Mouse (Mus musculus) kidney, embryonic 14.5 days (tissue): ENCODE data around the gene Gjd3. TPM values are rescaled to one million over a fixed set of nuclear protein-coding genes. Genes with fewer than 3 reads are reported as not detected.
"Not testable (repeated sequence)": the region's sequence is repeated elsewhere in the genome, so short reads cannot be mapped to it uniquely, and the experiment has no call there.

Experiments
- ATAC-seq: fragments of 200-750 bp; cut with Nextera tagmentation; 2 replicates; pipeline ENCODE4 v1.8.0; 2017; ENCODE audit warnings: moderate number of reproducible peaks, mild to moderate bottlenecking, moderate TSS enrichment, moderate library complexity; ENCODE audit not compliant: low FRiP score, low TSS enrichment
- H3K27ac ChIP-seq: fragments of 300-500 bp; sonication (generic); 2 replicates; pipeline ENCODE4 v1.5.1; 2014; ENCODE audit warnings: low read depth, mild to moderate bottlenecking, low read length, moderate library complexity, mixed read lengths
- H3K27me3 ChIP-seq: fragments of 300-500 bp; sonication (generic); 2 replicates; pipeline ENCODE4 v1.6.1; 2014; ENCODE audit warnings: mild to moderate bottlenecking, low read length; ENCODE audit not compliant: control insufficient read depth, insufficient read depth
- H3K36me3 ChIP-seq: fragments of 300-500 bp; sonication (generic); 2 replicates; pipeline ENCODE4 v1.6.1; 2014; ENCODE audit warnings: low read length, mixed read lengths; ENCODE audit not compliant: control insufficient read depth, insufficient read depth
- H3K4me1 ChIP-seq: fragments of 300-500 bp; sonication (generic); 2 replicates; pipeline ENCODE4 v1.6.1; 2014; ENCODE audit warnings: low read length, mixed read lengths; ENCODE audit not compliant: control insufficient read depth, insufficient read depth
- H3K4me2 ChIP-seq: fragments of 300-500 bp; sonication (generic); replicated peaks from 2 replicates; pipeline ENCODE4 v1.6.1; 2014; ENCODE audit warnings: low read depth, mild to moderate bottlenecking, low read length
- H3K4me3 ChIP-seq: fragments of 300-500 bp; sonication (generic); 2 replicates; pipeline ENCODE4 v1.5.1; 2014; ENCODE audit warnings: mild to moderate bottlenecking, low read length
- H3K9ac ChIP-seq: fragments of 300-500 bp; sonication (generic); 2 replicates; pipeline ENCODE4 v1.6.1; 2014; ENCODE audit warnings: low read depth, mild to moderate bottlenecking, low read length, moderate library complexity
- H3K9me3 ChIP-seq: fragments of 300-500 bp; sonication (generic); 2 replicates; pipeline ENCODE4 v1.6.1; 2016; ENCODE audit warnings: low read length; ENCODE audit not compliant: control insufficient read depth
- WGBS: fragments of 180-500 bp; shearing (Covaris S2); extraction: QIAGEN DNeasy Blood & Tissue Kit; methylation state at CpG from one replicate; pipeline ENCODE4 v1.1.7; 2014; 5-methylcytosine and 5-hydroxymethylcytosine counted together
- polyA plus RNA-seq: library from polyadenylated mRNA; unstranded; fragments of >200 nt; fragmentation: Nextera tagmentation; extraction: Ambion mirVana; gene quantifications from 2 replicates; pipeline ENCODE4 v1.2.1, GENCODE M21; 2014

Gene Gjd3
- polyA plus RNA-seq, 1 experiment from 2014 or later: not detected

DNA sequence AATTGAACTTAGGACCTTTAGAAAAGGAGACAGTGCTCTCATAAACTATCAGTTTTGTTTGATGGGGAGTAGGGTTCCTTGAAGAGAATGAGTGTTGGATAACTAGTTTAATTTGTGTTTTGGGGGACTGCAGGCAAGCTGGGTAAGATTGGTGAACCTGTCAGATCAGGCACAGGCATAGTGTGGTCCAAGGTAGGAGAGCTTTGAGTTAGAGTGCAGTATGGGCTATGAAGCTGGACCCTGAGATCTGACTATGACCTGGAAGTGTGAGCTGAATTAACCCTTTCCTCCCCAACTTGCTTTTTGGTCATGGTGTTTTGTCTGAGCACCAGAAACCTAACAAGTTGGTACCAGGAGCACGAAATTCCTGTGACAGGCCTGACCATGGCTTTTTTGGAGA lies 31.0 kb upstream of the Gjd3 start:
- peaks cover 100% of the 10 kb centered on the region for H3K36me3 ChIP-seq
- no peak for ATAC-seq
- H3K4me1 ChIP-seq: no peaks in the 10 kb centered on the region
- 92% methylated on average over 1 of the region's 1 CpGs for WGBS
- no peaks in the 10 kb centered on the region for H3K9me3 ChIP-seq
- H3K27me3 ChIP-seq: no peaks in the 10 kb centered on the region
- no peak overlapping the region for H3K4me2 ChIP-seq
- H3K27ac ChIP-seq: no peak overlapping the region
- no peak overlapping the region for H3K4me3 ChIP-seq
- no peak overlapping the region for H3K9ac ChIP-seq

DNA sequence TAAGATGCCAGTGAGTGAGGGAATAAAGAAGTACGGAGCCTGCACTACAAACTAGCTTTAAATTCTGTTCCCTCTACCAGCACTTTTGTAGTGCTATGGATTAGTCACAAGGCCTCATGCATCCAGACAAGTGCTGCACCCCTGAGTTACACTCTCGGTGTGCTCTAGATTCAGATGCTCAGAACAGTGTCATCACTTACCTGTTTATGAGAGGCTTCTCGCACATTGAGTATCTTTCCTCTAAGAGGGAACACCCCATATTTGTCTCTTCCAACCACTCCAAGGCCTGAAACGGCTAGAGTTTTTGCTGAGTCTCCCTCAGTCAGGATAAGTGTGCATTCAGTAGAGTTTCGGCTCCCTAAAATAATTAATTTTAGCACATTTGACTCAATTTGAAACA lies 27.9 kb upstream of the Gjd3 start:
- 91% methylated on average over 5 of the region's 5 CpGs for WGBS
- H3K4me2 ChIP-seq: no peak overlapping the region
- ATAC-seq: no peak

DNA sequence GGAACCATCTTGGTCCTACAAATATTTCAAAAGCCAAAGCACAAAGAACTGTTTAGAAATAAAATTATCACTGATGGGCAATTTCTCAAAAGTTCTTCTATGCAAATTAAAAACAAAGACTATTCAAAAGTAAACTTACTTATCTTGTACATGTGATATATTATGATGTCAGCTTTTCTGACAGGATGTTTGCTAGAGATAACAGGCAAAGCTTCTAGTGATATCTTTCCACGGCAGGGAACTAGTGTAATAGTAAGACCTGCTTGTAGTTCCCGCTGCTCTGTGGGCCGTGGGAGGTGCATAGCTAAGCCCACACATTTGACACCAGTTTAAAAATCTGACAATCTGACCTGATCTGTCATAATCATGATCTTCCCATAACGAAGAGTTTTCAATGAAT lies 27.3 kb upstream of the Gjd3 start:
- H3K4me1 ChIP-seq: no peaks in the 10 kb centered on the region
- H3K9me3 ChIP-seq: no peaks in the 10 kb centered on the region
- no peak overlapping the region for H3K27ac ChIP-seq
- no peak overlapping the region for H3K4me3 ChIP-seq
- no peak for ATAC-seq
- H3K27me3 ChIP-seq: no peaks in the 10 kb centered on the region
- H3K9ac ChIP-seq: no peak overlapping the region
- peaks cover 97% of the 10 kb centered on the region for H3K36me3 ChIP-seq
- no peak overlapping the region for H3K4me2 ChIP-seq
- WGBS: 86% methylated on average over 4 of the region's 4 CpGs

More for the DNA sequence above, 27.9 kb upstream of the Gjd3 start:
- Histone ChIP-seq H3K4me1 (no peaks in the 10 kb centered on the region), H3K9ac (no peak overlapping the region), H3K27ac (no peak overlapping the region), H3K36me3 (peaks cover 97% of the 10 kb centered on the region), H3K9me3 (no peaks in the 10 kb centered on the region), H3K27me3 (no peaks in the 10 kb centered on the region), H3K4me3 (no peak overlapping the region)

DNA sequence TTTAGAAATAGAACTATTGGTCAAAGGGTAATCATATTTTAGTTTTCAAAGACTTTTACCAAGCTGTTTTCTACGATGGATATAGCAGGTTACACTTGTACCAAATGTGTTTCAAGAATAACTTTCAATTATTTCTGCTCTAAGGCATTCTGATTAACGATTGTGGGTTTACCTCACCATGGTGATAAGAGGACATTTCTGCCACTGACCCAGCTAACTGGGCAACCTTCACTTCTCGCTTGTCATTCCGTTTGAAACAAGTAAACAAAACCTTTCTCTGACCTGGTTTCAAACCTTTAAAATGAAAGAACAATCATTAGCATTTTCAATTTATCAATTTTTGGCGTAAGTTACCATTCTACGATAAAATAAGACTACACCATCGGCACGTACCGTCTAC lies 24.0 kb upstream of the Gjd3 start:
- H3K4me1 ChIP-seq: no peaks in the 10 kb centered on the region
- 93% methylated on average over 9 of the region's 9 CpGs for WGBS
- H3K36me3 ChIP-seq: peaks cover 96% of the 10 kb centered on the region

DNA sequence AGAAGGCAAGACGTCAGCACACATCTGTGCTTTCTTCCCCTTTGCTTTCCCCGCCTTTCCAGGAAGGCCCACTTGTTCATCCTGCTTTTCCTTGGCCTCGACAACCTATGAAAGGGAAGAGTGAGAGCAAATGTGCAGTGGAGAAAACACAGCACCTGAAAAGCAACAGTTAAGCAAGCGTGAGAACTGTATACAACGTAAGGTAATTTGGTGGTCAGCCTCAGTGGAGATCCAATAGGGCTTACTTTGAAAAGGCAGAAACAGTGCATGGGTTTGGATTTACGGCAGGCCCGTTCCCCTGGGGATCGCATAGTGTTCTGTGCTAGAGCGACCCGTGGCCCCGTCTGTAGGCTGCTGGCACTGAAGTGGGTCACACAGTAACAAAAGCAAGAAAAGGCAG lies 16.4 kb upstream of the Gjd3 start:
- H3K9ac ChIP-seq: no peak overlapping the region
- 81% methylated on average over 11 of the region's 11 CpGs for WGBS
- H3K4me3 ChIP-seq: no peak overlapping the region
- no peaks in the 10 kb centered on the region for H3K27me3 ChIP-seq
- no peaks in the 10 kb centered on the region for H3K9me3 ChIP-seq
- peaks cover 100% of the 10 kb centered on the region for H3K36me3 ChIP-seq
- ATAC-seq: no peak
- H3K27ac ChIP-seq: no peak overlapping the region
- H3K4me2 ChIP-seq: no peak overlapping the region
- H3K4me1 ChIP-seq: no peaks in the 10 kb centered on the region

More for the DNA sequence above, 24.0 kb upstream of the Gjd3 start:
- Histone ChIP-seq H3K4me2 (no peak overlapping the region), H3K4me3 (no peak overlapping the region), H3K9me3 (no peaks in the 10 kb centered on the region), H3K27me3 (no peaks in the 10 kb centered on the region), H3K27ac (no peak overlapping the region), H3K9ac (no peak overlapping the region)
- ATAC-seq: no peak

DNA sequence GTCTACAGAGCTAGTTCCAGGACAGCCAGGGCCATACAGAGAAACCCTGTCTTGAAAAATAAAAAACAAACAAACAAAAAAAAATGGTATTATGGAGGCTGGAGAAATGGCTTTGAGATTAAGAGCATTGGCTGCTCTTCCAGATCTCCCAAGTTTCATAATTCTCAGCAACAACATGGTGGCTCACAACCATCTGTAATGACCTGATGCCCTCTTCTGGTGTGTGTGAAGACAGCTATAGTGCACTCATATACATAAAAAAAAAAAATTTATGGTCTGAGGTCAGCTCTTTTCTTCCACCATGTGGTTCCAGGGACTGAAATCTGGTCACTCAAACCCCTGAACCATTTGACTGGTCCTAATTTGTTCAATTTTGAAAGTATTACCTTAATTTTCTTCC lies 16.0 kb upstream of the Gjd3 start:
- peaks cover 100% of the 10 kb centered on the region for H3K36me3 ChIP-seq
- no peaks in the 10 kb centered on the region for H3K4me1 ChIP-seq
- no peak overlapping the region for H3K4me3 ChIP-seq
- no peak overlapping the region for H3K9ac ChIP-seq
- H3K4me2 ChIP-seq: no peak overlapping the region
- H3K9me3 ChIP-seq: no peaks in the 10 kb centered on the region
- no peak for ATAC-seq
- H3K27me3 ChIP-seq: no peaks in the 10 kb centered on the region
- H3K27ac ChIP-seq: no peak overlapping the region

DNA sequence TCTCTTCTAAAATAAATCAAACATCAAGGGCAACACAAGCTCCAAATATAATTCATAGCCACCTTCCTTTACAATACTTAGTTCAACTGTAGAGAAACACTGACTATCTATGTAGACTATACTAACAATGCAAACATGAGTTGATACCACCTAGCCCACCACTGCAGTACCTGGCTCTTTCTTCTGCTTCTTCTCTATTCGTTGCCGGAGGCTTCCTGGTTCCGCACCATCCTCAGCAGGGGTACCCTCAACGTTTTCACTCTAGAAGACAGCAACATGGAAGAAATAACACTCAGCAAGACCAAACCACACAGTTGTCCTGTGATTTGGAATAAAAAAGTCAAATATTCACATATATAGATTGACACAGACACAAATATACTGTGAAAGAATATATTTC lies 14.8 kb upstream of the Gjd3 start:
- WGBS: 94% methylated on average over 4 of the region's 4 CpGs
- Histone ChIP-seq H3K4me1 (no peaks in the 10 kb centered on the region), H3K27me3 (no peaks in the 10 kb centered on the region), H3K9ac (no peak overlapping the region), H3K4me3 (no peak overlapping the region), H3K36me3 (peaks cover 100% of the 10 kb centered on the region), H3K9me3 (no peaks in the 10 kb centered on the region), H3K4me2 (no peak overlapping the region), H3K27ac (no peak overlapping the region)
- ATAC-seq: no peak

DNA sequence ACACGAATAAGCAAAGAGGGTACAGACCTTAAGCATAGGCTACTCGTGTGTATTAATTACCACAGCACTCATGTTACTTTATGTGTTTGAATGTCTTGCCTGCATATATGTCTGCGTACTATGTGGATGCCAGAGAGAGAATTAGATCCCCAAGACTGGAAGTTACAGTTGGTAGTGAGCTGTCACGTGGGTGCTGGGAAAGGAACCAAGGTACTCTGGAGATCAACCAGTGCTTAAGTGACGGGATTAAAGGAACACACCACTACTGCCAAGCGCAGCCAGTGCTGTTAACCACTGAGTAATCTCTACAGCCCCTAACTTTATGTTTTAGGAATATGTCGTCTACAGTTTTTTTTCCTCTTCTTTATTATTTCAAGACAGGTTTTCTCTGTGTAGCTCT lies 13.2 kb upstream of the Gjd3 start:
- 95% methylated on average over 7 of the region's 7 CpGs for WGBS
- Histone ChIP-seq H3K4me2 (no peak overlapping the region), H3K4me1 (no peaks in the 10 kb centered on the region), H3K27ac (no peak overlapping the region), H3K36me3 (peaks cover 93% of the 10 kb centered on the region), H3K4me3 (no peak overlapping the region), H3K9me3 (no peaks in the 10 kb centered on the region), H3K9ac (no peak overlapping the region), H3K27me3 (no peaks in the 10 kb centered on the region)
- no peak for ATAC-seq

DNA sequence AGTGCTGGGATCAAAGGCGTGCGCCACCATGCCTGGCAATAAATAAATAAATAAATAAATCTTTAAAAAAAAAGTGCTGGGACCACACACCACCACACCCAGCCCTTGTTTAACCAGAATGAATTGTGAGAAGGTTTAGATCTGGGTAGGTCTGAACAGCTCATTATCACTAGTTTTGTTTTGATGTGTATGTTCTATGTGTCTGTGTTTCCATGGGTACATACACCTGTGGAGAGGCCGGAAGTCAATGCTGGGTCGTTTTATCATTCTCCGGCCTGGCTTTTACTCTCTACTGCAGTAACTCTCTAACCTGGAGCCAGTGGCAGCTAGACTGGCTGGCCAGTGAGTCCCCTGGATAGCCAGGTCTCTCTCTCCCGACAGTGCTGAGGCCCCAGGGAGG lies 8.1 kb upstream of the Gjd3 start:
- H3K36me3 ChIP-seq: peaks cover 42% of the 10 kb centered on the region

DNA sequence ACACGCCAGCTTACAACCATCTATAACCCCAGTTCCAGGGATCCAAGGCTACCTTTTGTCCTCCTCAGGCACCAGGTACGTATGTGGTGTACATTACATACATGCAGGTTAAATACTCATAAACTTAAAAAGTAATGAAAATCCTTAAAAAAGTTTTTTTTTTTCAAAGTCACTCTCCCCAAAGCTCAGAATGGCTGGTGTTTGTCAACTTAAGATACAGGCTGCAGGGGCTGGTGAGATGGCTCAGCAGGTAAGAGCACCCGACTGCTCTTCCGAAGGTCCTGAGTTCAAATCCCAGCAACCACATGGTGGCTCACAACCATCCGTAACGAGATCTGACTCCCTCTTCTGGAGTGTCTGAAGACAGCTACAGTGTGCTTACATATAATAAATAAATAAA lies 5.4 kb upstream of the Gjd3 start:
- not testable (repeated sequence) for H3K27ac ChIP-seq, H3K4me3 ChIP-seq, ATAC-seq, H3K9ac ChIP-seq, H3K27me3 ChIP-seq, H3K4me1 ChIP-seq, H3K4me2 ChIP-seq, H3K9me3 ChIP-seq
- peaks cover 16% of the 10 kb centered on the region for H3K36me3 ChIP-seq
- WGBS: 91% methylated on average over 5 of the region's 6 CpGs

More for the DNA sequence above, 8.1 kb upstream of the Gjd3 start:
- Histone ChIP-seq H3K9me3 (no peaks in the 10 kb centered on the region), H3K4me1 (no peaks in the 10 kb centered on the region), H3K27ac (no peak overlapping the region), H3K4me3 (no peak overlapping the region), H3K27me3 (no peaks in the 10 kb centered on the region), H3K9ac (no peak overlapping the region), H3K4me2 (no peak overlapping the region)
- 83% methylated on average over 6 of the region's 6 CpGs for WGBS
- ATAC-seq: no peak; the same call in 1 of the 2 replicates
